Comparison of ENCODE assay signal across 9 mouse cellular contexts in the genomic region with DNA sequence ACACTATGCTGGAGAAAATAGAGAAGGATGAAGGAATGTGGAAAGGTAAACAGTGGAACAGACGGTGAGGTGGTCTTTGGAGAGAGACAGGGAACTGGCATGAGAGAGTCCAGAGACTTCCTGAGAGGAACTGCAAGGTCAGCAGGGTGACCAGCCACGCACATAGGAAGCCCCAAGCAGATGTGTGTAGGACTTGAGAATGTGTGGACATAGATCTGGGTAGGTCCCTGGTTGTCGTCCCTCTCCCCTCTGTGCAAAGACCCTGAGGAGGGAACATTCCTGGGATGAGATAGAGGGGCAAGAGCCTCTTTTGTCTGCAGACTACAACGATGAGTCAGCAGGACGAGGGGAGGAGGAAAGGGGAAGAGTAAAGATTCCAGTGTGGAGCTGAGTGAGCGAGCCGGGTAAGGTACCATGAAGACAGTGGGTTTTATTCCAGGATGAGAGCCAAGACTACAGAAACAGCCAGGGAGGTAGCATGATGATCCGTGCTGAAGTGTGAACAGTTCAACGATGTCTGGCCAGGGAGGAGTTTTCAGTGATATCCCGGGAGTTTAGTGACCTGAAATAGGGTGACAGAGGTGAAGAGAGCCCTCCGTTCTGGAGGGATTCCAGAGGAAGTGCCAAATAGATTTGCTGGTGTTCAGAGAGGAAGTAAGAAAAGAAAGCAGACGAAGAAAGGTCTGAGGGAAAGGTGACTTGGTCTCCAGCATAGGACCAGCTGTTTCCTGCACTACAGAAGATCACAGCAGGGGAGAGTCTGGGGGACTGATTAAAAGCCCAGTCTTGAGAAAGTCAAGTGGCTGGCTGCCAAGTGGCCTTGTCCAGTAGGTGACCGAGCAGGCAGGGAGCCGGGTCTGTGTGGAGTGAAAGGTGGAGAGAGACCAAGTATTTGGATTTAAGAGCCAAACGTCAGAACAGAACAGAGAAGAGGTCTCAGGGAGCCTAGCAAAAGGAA.
A peak's percentile ranks its signal among the peaks of the same experiment; 100 is the strongest.
DNase-seq lines count a peak whose midpoint lies in the region; ATAC-seq and TF ChIP-seq lines count a peak whose summit lies in the region.
"Had no signal": no experiment of that assay in that cellular context is flagged by ENCODE, and none has a peak within 500 bp of the region (broad histone marks: within the 10 kb centered on the region; RNA-seq: fewer than 3 reads in every experiment).

No protein-coding gene starts in this region.

- no peak overlapping the region for H3K4me3 ChIP-seq in intestine, embryonic 14.5 days (ENCODE audit: low read depth, low read length)
- H3K4me3 ChIP-seq in intestine, postnatal 0 days (ENCODE audit: low read depth, low read length), result no peak overlapping the region
- no peak overlapping the region for H3K4me3 ChIP-seq in lung, postnatal 0 days (ENCODE audit: low read depth, low read length)
- H3K4me3 ChIP-seq: stomach, embryonic 15.5 days had no signal

- peak overlapping the region; percentile 29 for H3K4me2 ChIP-seq in intestine, embryonic 14.5 days (ENCODE audit: low read length)
- no peak overlapping the region; the same call in 1 of the 2 replicates for H3K4me2 ChIP-seq in intestine, postnatal 0 days (replicated peaks; ENCODE audit: low read depth)
- H3K4me2 ChIP-seq in lung, postnatal 0 days (replicated peaks; ENCODE audit: low read depth, low read length), result peak overlapping the region; percentile 11; the same call in 1 of the 2 replicates
- H3K4me2 ChIP-seq: stomach, embryonic 15.5 days had no signal

- peaks cover 34% of the 10 kb centered on the region for H3K4me1 ChIP-seq in intestine, embryonic 14.5 days (replicated peaks; ENCODE audit: control insufficient read depth, insufficient read depth, low read length)
- no peaks in the 10 kb centered on the region for H3K4me1 ChIP-seq in intestine, postnatal 0 days (replicated peaks; ENCODE audit: control insufficient read depth, insufficient read depth, low read length)
- peaks cover 3% of the 10 kb centered on the region; the same call in 1 of the 2 replicates for H3K4me1 ChIP-seq in lung, postnatal 0 days (ENCODE audit: insufficient read depth, low read depth, low read length)

- no peaks in the 10 kb centered on the region for H3K9me3 ChIP-seq in intestine, embryonic 14.5 days (ENCODE audit: control insufficient read depth, low read length)
- H3K9me3 ChIP-seq in intestine, postnatal 0 days (ENCODE audit: control insufficient read depth), result no peaks in the 10 kb centered on the region
- no peaks in the 10 kb centered on the region for H3K9me3 ChIP-seq in lung, postnatal 0 days (ENCODE audit: low read length)
- H3K9me3 ChIP-seq: stomach, embryonic 15.5 days had no signal

- peak overlapping the region; percentile 62 for H3K27ac ChIP-seq in intestine, embryonic 14.5 days (ENCODE audit: low read depth)
- H3K27ac ChIP-seq in intestine, postnatal 0 days (ENCODE audit: low read depth, low read length), result no peak overlapping the region
- H3K27ac ChIP-seq in lung, postnatal 0 days (ENCODE audit: low read length), result no peak overlapping the region
- H3K27ac ChIP-seq: stomach, embryonic 15.5 days had no signal

- no peak for TF ChIP-seq EP300 in lung, postnatal 0 days (IDR thresholded peaks at IDR 0.05)

- no peaks in the 10 kb centered on the region for H3K36me3 ChIP-seq in intestine, embryonic 14.5 days (ENCODE audit: control insufficient read depth, insufficient read depth, low read length)
- H3K36me3 ChIP-seq in intestine, postnatal 0 days (ENCODE audit: control insufficient read depth, insufficient read depth), result no peaks in the 10 kb centered on the region
- no peaks in the 10 kb centered on the region for H3K36me3 ChIP-seq in lung, postnatal 0 days (ENCODE audit: insufficient read depth, low read length)
- H3K36me3 ChIP-seq: stomach, embryonic 15.5 days had no signal

- no peaks in the 10 kb centered on the region for H3K27me3 ChIP-seq in intestine, embryonic 14.5 days (replicated peaks; ENCODE audit: control insufficient read depth, insufficient read depth, low read length)
- no peaks in the 10 kb centered on the region for H3K27me3 ChIP-seq in intestine, postnatal 0 days (replicated peaks; ENCODE audit: control insufficient read depth, insufficient read depth, low read length)
- H3K27me3 ChIP-seq in lung, postnatal 0 days (replicated peaks; ENCODE audit: insufficient read depth, low read length), result no peaks in the 10 kb centered on the region
- H3K27me3 ChIP-seq: stomach, embryonic 15.5 days had no signal

- no peak for ATAC-seq in intestine, embryonic 14.5 days (replicated peaks; ENCODE audit: low FRiP score, low TSS enrichment, low read depth)
- ATAC-seq in intestine, postnatal 0 days, result no peak
- peak; percentile 43; the same call in 1 of the 2 replicates for ATAC-seq in lung, postnatal 0 days

- no peak overlapping the region for H3K9ac ChIP-seq in intestine, embryonic 14.5 days (ENCODE audit: low read length)
- H3K9ac ChIP-seq in intestine, postnatal 0 days (ENCODE audit: low read depth, low read length), result no peak overlapping the region
- H3K9ac ChIP-seq in lung, postnatal 0 days (replicated peaks; ENCODE audit: low read depth), result no peak overlapping the region
- H3K9ac ChIP-seq: stomach, embryonic 15.5 days had no signal

- TF ChIP-seq CTCF in intestine, postnatal 0 days (IDR thresholded peaks at IDR 0.05; ENCODE audit: low read depth), result no peak
- no peak for TF ChIP-seq CTCF in lung, postnatal 0 days (IDR thresholded peaks at IDR 0.05)

- DNase-seq in intestine, embryonic 14.5 days (ENCODE audit: low spot score), result no peak
- peak; percentile 71 for DNase-seq in adrenal gland, postnatal 10 days
- DNase-seq in forelimb bud, embryonic 11.5 days (ENCODE audit: low read depth, low spot score), result peak; percentile 58
- peak; percentile 89 for DNase-seq in kidney, adult 11 months
- DNase-seq in lung, postnatal 0 days (ENCODE audit: low spot score), result peak; percentile 20
- no peak for DNase-seq in urinary bladder, postnatal 36 days (ENCODE audit: low spot score in 2 of 2)
- no peak for DNase-seq in spleen, postnatal 10 days (ENCODE audit: low spot score in 2 of 2)

- 15% methylated on average over 15 of the region's 15 CpGs for WGBS in intestine, embryonic 14.5 days
- WGBS in intestine, postnatal 0 days, result 36% methylated on average over 15 of the region's 15 CpGs
- 7% methylated on average over 15 of the region's 15 CpGs for WGBS in lung, postnatal 0 days

Comparison
In these comparisons a context has a peak if more than half of its experiments do, and no peak if none do; other contexts are left out.
1. DNase-seq: peak in adrenal gland, postnatal 10 days (single experiment), forelimb bud, embryonic 11.5 days (single experiment), kidney, adult 11 months (single experiment) and lung, postnatal 0 days (single experiment); none in intestine, embryonic 14.5 days (single experiment), urinary bladder, postnatal 36 days (0 of 2) and spleen, postnatal 10 days (0 of 2).